Mouse (Mus musculus) frontal cortex, postnatal 14 days (tissue): ENCODE measurements around the gene Olfr1234.

Source experiments
- DNase-seq, 2 experiments: peaks; one replicate each; pipeline ENCODE4 v3.0.0; 2022; ENCODE audit warnings: low spot score in 2 of 2

The Olfr1234 gene

GRCm38 (mm10) chr2:89364765-89365164, at the start of gene Olfr1234:
Gene Olfr1234 (minus strand): TSS chr2:89364865.
- DNase-seq: no peak

GRCm38 (mm10) chr2:89409576-89409975, 44.9 kb upstream of the Olfr1234 start, which contains the start of gene Olfr1238:
Gene Olfr1238 (minus strand): TSS chr2:89409676.
- DNase-seq: no peak

DNA sequence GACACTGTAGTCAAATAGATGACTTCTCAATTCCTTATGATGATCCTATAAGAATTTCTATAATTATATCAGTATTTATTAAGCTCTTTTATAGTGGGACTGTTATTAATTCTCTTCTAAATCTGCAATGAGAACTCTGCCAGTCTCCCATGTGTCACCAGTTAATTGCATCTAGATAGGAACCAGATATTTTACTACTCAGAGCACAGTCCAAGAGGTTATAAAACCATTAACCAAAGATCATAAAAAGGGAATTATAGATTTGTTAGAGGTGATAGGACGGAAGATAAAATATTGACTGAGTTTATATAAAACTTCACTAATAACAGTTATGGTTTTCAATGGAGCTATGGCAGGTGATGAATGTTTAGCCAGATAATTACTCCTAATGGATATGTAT, 36.2 kb upstream of the Olfr1234 start:
- DNase-seq: no peak

DNA sequence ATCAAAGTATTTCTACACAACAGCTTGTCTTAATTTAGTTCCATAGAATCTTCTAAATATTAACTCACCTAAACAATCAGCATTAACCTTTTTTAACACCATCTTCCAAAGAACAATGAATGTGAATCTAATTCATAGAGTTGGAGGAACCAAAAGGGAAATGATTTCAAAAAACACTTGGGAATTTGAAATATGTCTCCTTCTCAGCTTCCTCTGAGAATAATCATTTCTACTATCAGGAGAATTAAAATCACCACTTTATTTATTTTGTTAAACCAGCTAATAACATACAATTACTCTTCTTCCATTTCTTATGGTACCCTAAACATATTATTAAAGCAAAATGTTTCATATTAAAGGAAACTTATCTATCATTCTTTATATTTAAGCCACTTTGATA, 22.4 kb downstream of the Olfr1234 start, which contains the start of gene Olfr1233:
Olfr1233 (minus strand) TSS at position 101 of the 400 bp plus-strand sequence.
- no peak for DNase-seq

DNA sequence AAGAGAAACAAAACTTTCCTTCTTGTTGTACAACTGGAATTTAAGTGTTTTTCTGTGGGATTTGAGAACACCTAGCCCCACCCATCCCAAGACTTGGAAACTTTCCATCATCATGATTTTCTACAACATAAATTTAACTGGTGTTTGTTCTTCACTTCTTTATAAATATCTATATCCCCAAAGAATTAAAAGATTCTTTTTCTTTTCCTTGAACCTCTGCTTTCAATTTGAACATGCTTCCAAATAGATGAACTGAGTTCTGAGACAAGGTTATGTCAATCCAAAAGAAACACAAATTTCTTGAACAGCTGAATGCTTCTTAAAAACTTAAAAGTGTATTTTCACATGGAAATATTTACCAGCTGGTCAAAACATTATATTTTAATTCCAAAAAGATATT, 35.1 kb downstream of the Olfr1234 start, which contains the start of gene Olfr1232:
Olfr1232 (minus strand) TSS at position 101 of the 400 bp plus-strand sequence.
- DNase-seq: no peak
